Mouse (Mus musculus): Measurements from ENCODE around the gene 4921536K21Rik.

Gene 4921536K21Rik

GRCm38 (mm10) chr11:3895458-3895857 lies 560 bp upstream of the 4921536K21Rik start:
- peak; percentile 50 for DNase-seq (ENCODE audit: low read depth, low spot score)
- Histone ChIP-seq H3K36me3 (ENCODE audit: control insufficient read depth, insufficient read depth, low read length, poor library complexity, severe bottlenecking) (no peaks in the 10 kb centered on the region), H3K27me3 (ENCODE audit: control insufficient read depth, insufficient read depth, low read length, poor library complexity, severe bottlenecking) (no peaks in the 10 kb centered on the region)

DNA sequence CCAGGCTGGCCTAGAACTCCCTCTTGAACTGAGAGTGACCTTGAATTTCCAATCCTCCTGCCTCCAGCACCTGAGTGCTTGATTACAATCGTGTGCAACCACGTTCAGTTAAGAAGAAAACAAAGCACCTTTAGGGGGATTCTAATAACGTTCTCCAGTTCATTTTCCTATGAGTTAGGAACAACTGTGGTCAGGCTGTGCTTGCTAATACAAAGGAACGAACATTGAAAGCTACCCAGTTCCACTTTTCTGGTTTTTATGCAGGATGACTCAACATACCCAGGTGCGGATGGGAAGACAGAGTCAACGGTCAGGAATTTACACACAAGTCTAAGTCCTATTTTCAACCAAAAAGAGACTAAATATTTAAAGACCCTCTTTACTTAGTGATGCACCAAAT lies 928 bp downstream of the 4921536K21Rik start:
- Histone ChIP-seq H3K27me3 (ENCODE audit: control insufficient read depth, insufficient read depth, low read length, poor library complexity, severe bottlenecking) (no peaks in the 10 kb centered on the region), H3K36me3 (ENCODE audit: control insufficient read depth, insufficient read depth, low read length, poor library complexity, severe bottlenecking) (no peaks in the 10 kb centered on the region)
- DNase-seq (ENCODE audit: low read depth, low spot score): no peak

DNA sequence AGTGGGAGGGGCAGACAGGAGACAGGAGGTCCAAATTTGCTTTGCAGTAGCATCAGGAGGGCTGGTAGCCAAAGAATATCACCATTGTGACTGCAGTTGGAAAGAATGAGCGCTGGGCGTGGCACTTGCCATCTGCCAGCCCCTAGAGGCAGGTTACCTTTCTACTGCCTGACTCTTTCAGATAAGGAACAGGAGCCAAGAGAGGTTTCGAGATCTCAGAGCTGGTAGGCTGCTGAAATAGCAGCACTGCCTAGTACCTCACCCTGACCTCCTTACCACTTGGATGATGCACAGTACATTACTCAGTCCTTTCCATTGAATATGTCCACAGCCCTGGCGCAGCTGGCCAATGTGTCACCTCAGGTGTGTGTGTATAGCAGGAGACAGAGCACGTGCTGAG lies 7.6 kb downstream of the 4921536K21Rik start:
- no peak for DNase-seq (ENCODE audit: low read depth, low spot score)
- no peaks in the 10 kb centered on the region for H3K36me3 ChIP-seq (ENCODE audit: control insufficient read depth, insufficient read depth, low read length, poor library complexity, severe bottlenecking)
- H3K27me3 ChIP-seq (ENCODE audit: control insufficient read depth, insufficient read depth, low read length, poor library complexity, severe bottlenecking): no peaks in the 10 kb centered on the region

DNA sequence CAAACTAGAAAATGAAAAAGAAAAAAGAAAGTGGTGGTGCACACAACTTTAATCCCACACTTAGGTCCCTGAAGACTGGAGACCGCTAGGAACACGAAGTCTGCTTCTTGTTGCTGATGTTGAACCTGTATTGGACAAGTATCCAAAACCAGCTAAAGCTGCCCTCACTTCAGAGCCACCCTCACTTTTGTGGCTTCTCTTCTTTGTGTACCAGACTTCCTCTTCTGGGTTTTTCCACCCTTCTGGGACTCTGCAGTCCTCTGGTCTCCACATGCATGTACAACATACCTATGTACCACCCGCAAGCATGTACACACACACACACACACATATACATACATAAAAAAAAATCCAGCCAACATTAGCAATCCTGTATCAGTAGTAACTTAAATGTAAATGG lies 11.2 kb downstream of the 4921536K21Rik start:
- DNase-seq (ENCODE audit: low read depth, low spot score): no peak

GRCm38 (mm10) chr11:3879836-3880235 lies 15.1 kb downstream of the 4921536K21Rik start:
- Histone ChIP-seq H3K27me3 (ENCODE audit: control insufficient read depth, insufficient read depth, low read length, poor library complexity, severe bottlenecking) (no peaks in the 10 kb centered on the region), H3K36me3 (ENCODE audit: control insufficient read depth, insufficient read depth, low read length, poor library complexity, severe bottlenecking) (no peaks in the 10 kb centered on the region)
- peak; percentile 84 for DNase-seq (ENCODE audit: low read depth, low spot score)

More for the DNA sequence above, 11.2 kb downstream of the 4921536K21Rik start:
- Histone ChIP-seq H3K36me3 (ENCODE audit: control insufficient read depth, insufficient read depth, low read length, poor library complexity, severe bottlenecking) (no peaks in the 10 kb centered on the region), H3K27me3 (ENCODE audit: control insufficient read depth, insufficient read depth, low read length, poor library complexity, severe bottlenecking) (no peaks in the 10 kb centered on the region)

DNA sequence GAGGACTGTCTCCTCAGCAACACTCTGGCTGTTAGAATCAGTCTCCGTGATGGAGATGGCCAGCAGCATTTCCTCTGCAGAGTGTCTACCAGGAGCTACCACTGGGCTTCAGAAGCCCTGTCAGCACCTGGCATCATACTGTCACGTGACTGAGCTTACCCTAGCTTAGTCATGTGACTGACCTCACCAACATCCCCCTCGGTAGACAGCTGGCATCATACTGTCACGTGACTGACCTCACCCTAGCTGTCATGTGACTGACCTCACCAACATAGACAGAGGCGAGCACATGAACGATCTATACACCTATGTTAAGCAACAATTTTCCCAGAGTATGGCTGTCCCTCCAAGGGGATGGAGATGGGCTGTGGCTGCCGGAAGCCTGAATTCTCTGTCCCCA lies 16.2 kb downstream of the 4921536K21Rik start:
- H3K36me3 ChIP-seq (ENCODE audit: control insufficient read depth, insufficient read depth, low read length, poor library complexity, severe bottlenecking): no peaks in the 10 kb centered on the region
- peak; percentile 34 for DNase-seq (ENCODE audit: low read depth, low spot score)
- H3K27me3 ChIP-seq (ENCODE audit: control insufficient read depth, insufficient read depth, low read length, poor library complexity, severe bottlenecking): no peaks in the 10 kb centered on the region

DNA sequence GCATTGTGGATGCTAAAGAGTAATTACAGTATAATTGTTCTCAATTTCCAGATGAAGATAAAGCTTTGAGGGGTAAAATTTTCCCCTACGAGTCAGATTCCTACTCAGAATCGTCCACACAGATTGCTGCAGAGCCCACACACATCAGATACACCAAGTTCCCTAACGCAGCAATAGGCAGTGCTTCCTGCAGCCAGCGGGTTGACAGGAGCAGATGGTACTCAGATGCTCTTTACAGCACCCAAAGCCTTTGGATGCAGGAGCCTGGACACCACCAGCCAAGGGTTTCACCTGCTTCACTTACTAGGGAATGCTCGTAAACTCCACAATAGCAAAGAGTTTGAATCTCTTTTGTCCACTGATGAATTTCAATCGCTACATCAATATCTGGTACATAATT lies 18.5 kb downstream of the 4921536K21Rik start:
- Histone ChIP-seq H3K27me3 (ENCODE audit: control insufficient read depth, insufficient read depth, low read length, poor library complexity, severe bottlenecking) (no peaks in the 10 kb centered on the region), H3K36me3 (ENCODE audit: control insufficient read depth, insufficient read depth, low read length, poor library complexity, severe bottlenecking) (no peaks in the 10 kb centered on the region)
- DNase-seq (ENCODE audit: low read depth, low spot score): no peak

GRCm38 (mm10) chr11:3864343-3864742 lies 30.6 kb downstream of the 4921536K21Rik start:
- no peak for DNase-seq (ENCODE audit: low read depth, low spot score)
- Histone ChIP-seq H3K27me3 (ENCODE audit: control insufficient read depth, insufficient read depth, low read length, poor library complexity, severe bottlenecking) (0 out of 2 replicates have a peak, but pooled peaks cover 2% of the 10 kb centered on the region), H3K36me3 (ENCODE audit: control insufficient read depth, insufficient read depth, low read length, poor library complexity, severe bottlenecking) (no peaks in the 10 kb centered on the region)

DNA sequence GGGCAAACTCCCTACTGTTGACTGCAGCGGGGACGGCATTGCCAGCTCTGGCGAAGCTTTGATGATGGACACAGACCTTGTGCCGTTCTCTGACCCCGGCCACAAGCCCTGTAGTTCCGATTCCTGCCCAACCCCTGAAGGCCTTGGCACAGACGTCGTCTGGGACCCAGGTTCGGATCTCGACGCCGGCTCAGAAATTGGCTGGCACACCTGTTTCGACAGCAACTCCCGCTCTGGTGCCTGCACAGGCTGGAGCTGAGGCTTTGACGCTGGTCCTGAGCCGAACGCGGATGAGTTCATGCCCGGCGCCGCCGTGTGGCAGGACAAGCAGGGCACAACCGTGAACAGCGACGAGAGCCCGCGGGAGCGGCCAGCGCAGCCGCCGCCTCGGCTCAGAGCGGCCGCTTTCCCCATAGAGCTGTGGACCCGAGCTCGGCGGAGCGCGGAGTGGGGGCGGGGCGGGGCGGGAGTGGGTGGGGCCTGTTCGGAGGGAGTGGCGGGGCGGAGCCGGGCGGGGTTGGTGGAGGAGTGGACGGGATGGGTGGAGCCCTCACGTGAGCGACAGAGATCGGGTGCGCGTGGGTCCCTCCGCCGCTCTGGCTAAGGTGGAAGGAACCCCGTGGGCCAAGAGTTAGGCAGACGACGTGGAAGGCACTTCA lies 31.3 kb downstream of the 4921536K21Rik start, which contains the start of gene Osbp2:
Gene Osbp2 (minus strand): TSS at position 450 of the 659 bp plus-strand sequence.
- no peaks in the 10 kb centered on the region for H3K36me3 ChIP-seq (ENCODE audit: control insufficient read depth, insufficient read depth, low read length, poor library complexity, severe bottlenecking)
- DNase-seq (ENCODE audit: low read depth, low spot score): peak; percentile 73
- H3K27me3 ChIP-seq (ENCODE audit: control insufficient read depth, insufficient read depth, low read length, poor library complexity, severe bottlenecking): 0 out of 2 replicates have a peak, but pooled peaks cover 2% of the 10 kb centered on the region

- 0 out of 2 replicates have a peak, but pooled peaks cover 2% of the 10 kb centered on the region for H3K27me3 ChIP-seq (ENCODE audit: control insufficient read depth, insufficient read depth, low read length, poor library complexity, severe bottlenecking)
- no peaks in the 10 kb centered on the region for H3K36me3 ChIP-seq (ENCODE audit: control insufficient read depth, insufficient read depth, low read length, poor library complexity, severe bottlenecking)
- no peak for DNase-seq (ENCODE audit: low read depth, low spot score)
Observed at GRCm38 (mm10) chr11:3862661-3863453, 32.0 kb downstream of the 4921536K21Rik start.

DNA sequence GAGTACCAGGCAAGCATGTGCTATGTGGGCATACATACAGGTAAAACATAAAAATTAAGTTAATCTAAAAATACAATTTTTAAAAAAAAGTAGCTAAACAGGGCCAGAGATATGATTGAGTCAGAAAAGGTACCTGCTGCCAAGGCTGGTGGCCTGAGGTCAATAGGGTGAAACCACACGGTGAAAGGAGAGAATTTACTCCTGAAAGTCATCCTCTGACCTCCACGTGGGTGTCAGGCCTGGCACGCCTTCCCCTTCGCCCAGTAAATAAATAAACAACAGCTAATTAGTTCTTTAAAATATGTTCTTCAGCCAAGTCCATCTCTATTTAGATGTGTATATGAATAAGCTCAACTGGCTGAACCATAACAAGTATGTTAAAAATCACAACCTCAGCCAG lies 34.5 kb downstream of the 4921536K21Rik start:
- H3K27me3 ChIP-seq (ENCODE audit: control insufficient read depth, insufficient read depth, low read length, poor library complexity, severe bottlenecking): 0 out of 2 replicates have a peak, but pooled peaks cover 2% of the 10 kb centered on the region
- H3K36me3 ChIP-seq (ENCODE audit: control insufficient read depth, insufficient read depth, low read length, poor library complexity, severe bottlenecking): no peaks in the 10 kb centered on the region
- no peak for DNase-seq (ENCODE audit: low read depth, low spot score)

DNA sequence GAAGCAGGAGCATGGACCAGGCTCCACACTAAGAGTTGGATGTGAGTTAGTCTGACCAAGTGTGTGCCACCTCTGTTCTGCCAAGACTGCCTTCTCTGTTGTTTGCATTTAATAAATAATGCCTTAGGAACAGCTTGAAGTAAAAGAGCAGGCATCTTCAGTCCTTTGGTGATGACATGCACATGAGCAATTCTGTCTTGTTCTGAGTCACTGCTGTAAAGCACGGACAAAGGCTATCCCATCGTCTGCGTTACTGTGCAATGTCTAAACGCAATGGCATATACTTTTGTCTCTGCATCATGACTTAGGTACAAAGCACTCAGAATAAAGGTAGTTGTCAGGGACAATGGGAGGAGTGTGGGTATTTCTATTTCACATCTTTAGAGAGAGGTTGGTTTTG lies 35.1 kb downstream of the 4921536K21Rik start:
- Histone ChIP-seq H3K36me3 (ENCODE audit: control insufficient read depth, insufficient read depth, low read length, poor library complexity, severe bottlenecking) (no peaks in the 10 kb centered on the region), H3K27me3 (ENCODE audit: control insufficient read depth, insufficient read depth, low read length, poor library complexity, severe bottlenecking) (0 out of 2 replicates have a peak, but pooled peaks cover 2% of the 10 kb centered on the region)
- DNase-seq (ENCODE audit: low read depth, low spot score): no peak

GRCm38 (mm10) chr11:3857902-3858301 lies 37.0 kb downstream of the 4921536K21Rik start:
- H3K27me3 ChIP-seq (ENCODE audit: control insufficient read depth, insufficient read depth, low read length, poor library complexity, severe bottlenecking): no peaks in the 10 kb centered on the region
- H3K36me3 ChIP-seq (ENCODE audit: control insufficient read depth, insufficient read depth, low read length, poor library complexity, severe bottlenecking): no peaks in the 10 kb centered on the region
- no peak for DNase-seq (ENCODE audit: low read depth, low spot score)

DNA sequence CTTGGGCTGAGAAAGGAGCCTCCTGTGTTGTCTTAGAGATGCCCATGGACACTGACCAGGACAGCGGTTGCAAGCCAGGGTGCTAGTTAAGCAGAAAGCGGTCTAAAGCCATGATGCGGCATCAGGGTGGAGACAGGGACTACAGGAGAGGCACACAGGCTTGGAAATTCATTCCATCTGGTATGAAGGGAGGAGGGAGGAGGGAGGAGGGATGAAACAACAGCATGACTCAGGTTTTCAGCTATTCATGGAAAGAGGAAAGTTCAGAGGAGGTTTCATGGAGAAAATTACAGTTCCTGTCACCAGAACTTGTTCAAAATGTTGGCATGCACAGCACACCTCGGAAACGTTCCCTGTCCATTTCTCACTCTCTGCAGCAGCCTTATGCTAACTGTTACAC lies 39.1 kb downstream of the 4921536K21Rik start:
- no peaks in the 10 kb centered on the region for H3K36me3 ChIP-seq (ENCODE audit: control insufficient read depth, insufficient read depth, low read length, poor library complexity, severe bottlenecking)
- DNase-seq (ENCODE audit: low read depth, low spot score): no peak
- no peaks in the 10 kb centered on the region for H3K27me3 ChIP-seq (ENCODE audit: control insufficient read depth, insufficient read depth, low read length, poor library complexity, severe bottlenecking)

GRCm38 (mm10) chr11:3854156-3854555 lies 40.7 kb downstream of the 4921536K21Rik start:
- no peaks in the 10 kb centered on the region for H3K36me3 ChIP-seq (ENCODE audit: control insufficient read depth, insufficient read depth, low read length, poor library complexity, severe bottlenecking)
- DNase-seq (ENCODE audit: low read depth, low spot score): no peak
- H3K27me3 ChIP-seq (ENCODE audit: control insufficient read depth, insufficient read depth, low read length, poor library complexity, severe bottlenecking): no peaks in the 10 kb centered on the region

Data from splenic B cell, adult 2 months (primary cell).